Mouse (Mus musculus) megakaryocyte, embryonic 14.5 days (primary cell): Measurements from ENCODE around the gene Chchd10.

Experiments
- FLI1 ChIP-seq: IDR thresholded peaks from 2 replicates; pipeline ENCODE4 v1.6.1; 2012; ENCODE audit warnings: low read length, inconsistent platforms, mixed read lengths
- GATA1 ChIP-seq: IDR thresholded peaks from 3 replicates; pipeline ENCODE4 v1.6.1; 2012; ENCODE audit warnings: mixed read lengths, low read length, inconsistent platforms, borderline replicate concordance

DNA sequence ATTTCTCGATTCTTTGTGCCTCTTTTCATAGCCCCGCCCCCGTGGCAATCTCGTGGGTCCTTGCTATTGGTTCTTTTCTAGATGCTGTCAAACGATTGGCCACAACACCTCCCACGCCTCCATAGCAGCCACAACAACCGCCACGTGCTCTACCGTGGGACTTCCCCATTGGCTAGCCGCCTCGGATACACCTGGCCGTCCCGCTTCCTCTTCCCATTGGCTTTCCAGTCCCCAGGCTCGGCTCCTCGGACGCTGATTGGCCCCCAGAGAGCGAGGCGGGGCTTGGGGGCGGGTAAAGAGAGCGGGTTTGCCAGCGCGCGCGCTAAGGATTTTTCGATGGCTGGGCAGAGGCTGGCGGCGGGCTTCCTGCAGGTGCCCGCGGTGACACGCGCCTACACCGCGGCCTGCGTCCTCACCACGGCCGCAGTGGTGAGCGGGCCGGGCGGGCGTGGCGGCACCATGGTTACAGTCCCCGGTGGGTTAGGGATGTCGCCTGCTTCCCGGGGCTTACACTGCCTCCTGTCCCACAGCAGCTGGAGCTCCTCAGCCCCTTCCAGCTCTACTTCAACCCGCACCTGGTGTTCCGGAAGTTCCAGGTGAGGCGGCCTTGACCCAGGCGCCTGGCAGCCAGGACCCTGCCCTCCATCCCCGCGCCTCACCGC, 39.7 kb upstream of the Chchd10 start, which contains the start of gene Derl3:
- TF ChIP-seq GATA1 (no peak), FLI1 (no peak)
